Mouse (Mus musculus): ENCODE data around the gene Olfr1364. TPM values are rescaled to one million over a fixed set of nuclear protein-coding genes. Genes with fewer than 3 reads are reported as not detected.

Olfr1364 gene
- polyA plus RNA-seq, 1 experiment from 2014 or later = not detected

DNA sequence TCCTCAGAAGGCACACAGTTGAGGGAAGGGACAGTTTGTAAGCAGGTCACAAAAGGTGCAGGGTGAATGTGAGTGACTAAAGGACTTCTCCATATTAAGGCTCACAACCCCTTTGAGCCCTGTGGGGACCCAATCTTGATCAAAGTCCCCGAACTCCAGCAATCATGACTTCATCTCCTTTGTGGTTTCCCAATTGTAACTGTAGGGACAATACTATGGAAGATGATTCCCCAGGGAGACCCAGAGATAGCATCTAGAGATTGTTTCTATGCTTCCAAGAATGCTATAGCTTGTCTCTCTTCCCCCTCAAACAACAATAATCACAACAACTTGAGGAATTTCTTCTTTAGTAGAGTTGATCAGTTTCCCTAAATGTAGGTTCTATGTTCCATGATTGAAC, 38.9 kb downstream of the Olfr1364 start, which contains the start of gene Olfr1366:
Gene Olfr1366, minus strand, starts transcription at position 101 of the 400 bp plus-strand sequence.
- Histone ChIP-seq H3K9ac (ENCODE audit: low read depth, low read length) (no peak within 1 kb of the TSS), H3K4me1 (replicated peaks; ENCODE audit: insufficient read depth, low read length) (no peaks in the 10 kb centered on the region), H3K27me3 (ENCODE audit: insufficient read depth, low read length) (no peaks in the 10 kb centered on the region), H3K36me3 (ENCODE audit: insufficient read depth, low read length) (no peaks in the 10 kb centered on the region), H3K4me3 (replicated peaks; ENCODE audit: low read depth, low read length) (no peak within 1 kb of the TSS), H3K9me3 (replicated peaks; ENCODE audit: low read length) (no peaks in the 10 kb centered on the region), H3K4me2 (ENCODE audit: low read length) (no peak within 1 kb of the TSS), H3K27ac (no peak within 1 kb of the TSS)
- DNase-seq (ENCODE audit: low spot score) (no peak), ATAC-seq (replicated peaks; ENCODE audit: low FRiP score, low read depth) (no peak)
- WGBS = 62% methylated on average over 1 of the region's 1 CpGs
- no peak for TF ChIP-seq CTCF (IDR thresholded peaks at IDR 0.05; ENCODE audit: low read depth)

DNA sequence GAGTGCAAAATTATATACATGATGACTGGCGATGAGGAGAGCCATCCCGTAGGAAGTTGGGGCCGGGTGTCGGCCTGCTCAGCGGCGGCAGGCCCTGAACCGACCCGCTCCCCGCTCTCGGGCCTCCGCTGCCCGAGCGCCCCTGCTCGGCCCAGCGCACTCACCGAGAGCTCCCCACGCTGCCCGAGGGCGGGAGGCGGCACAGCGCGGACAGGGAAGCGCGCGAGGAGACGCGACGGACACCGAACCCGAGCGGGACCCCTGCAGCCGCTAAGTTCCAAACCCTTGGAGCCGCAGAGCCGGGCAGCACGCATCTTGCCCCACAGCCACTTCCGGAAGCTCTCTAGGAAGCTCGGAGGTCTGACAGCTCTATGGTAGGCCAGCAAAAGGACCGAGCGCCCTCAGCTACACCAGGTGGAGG, 50.8 kb downstream of the Olfr1364 start, which contains the start of gene Zkscan8:
Gene Zkscan8, minus strand, starts transcription at position 340 of the 421 bp plus-strand sequence.
- H3K4me1 ChIP-seq (replicated peaks; ENCODE audit: insufficient read depth, low read length) = peaks cover 2% of the 10 kb centered on the region; the same call in 1 of the 2 replicates
- TF ChIP-seq CTCF (IDR thresholded peaks at IDR 0.05; ENCODE audit: low read depth) = peak; percentile 22; the same call in 1 of the 2 replicates
- 0 out of 2 replicates have a peak, but pooled peaks cover 11% of the 10 kb centered on the region for H3K36me3 ChIP-seq (ENCODE audit: insufficient read depth, low read length)
- H3K9ac ChIP-seq (ENCODE audit: low read depth, low read length) = peak within 1 kb of the TSS; percentile 99
- ATAC-seq (replicated peaks; ENCODE audit: low FRiP score, low read depth) (peak; percentile 98), DNase-seq (ENCODE audit: low spot score) (peak; percentile 95)
- peak within 1 kb of the TSS; percentile 92 for H3K4me3 ChIP-seq (replicated peaks; ENCODE audit: low read depth, low read length)
- WGBS = 0% methylated on average over 39 of the region's 39 CpGs
- H3K27ac ChIP-seq = peak within 1 kb of the TSS; percentile 97
- no peaks in the 10 kb centered on the region for H3K9me3 ChIP-seq (replicated peaks; ENCODE audit: low read length)
- H3K4me2 ChIP-seq (ENCODE audit: low read length) = peak within 1 kb of the TSS; percentile 68
- H3K27me3 ChIP-seq (ENCODE audit: insufficient read depth, low read length) = no peaks in the 10 kb centered on the region

GRCm38 (mm10) chr13:21530136-21530535, 51.4 kb downstream of the Olfr1364 start:
- Histone ChIP-seq H3K9ac (ENCODE audit: low read depth, low read length) (peak overlapping the region; percentile 5; the same call in 1 of the 2 replicates), H3K27me3 (ENCODE audit: insufficient read depth, low read length) (no peaks in the 10 kb centered on the region), H3K27ac (no peak overlapping the region), H3K4me1 (replicated peaks; ENCODE audit: insufficient read depth, low read length) (peaks cover 2% of the 10 kb centered on the region; the same call in 1 of the 2 replicates), H3K4me3 (replicated peaks; ENCODE audit: low read depth, low read length) (peak overlapping the region; percentile 92), H3K9me3 (replicated peaks; ENCODE audit: low read length) (no peaks in the 10 kb centered on the region), H3K36me3 (ENCODE audit: insufficient read depth, low read length) (0 out of 2 replicates have a peak, but pooled peaks cover 14% of the 10 kb centered on the region), H3K4me2 (ENCODE audit: low read length) (peak overlapping the region; percentile 68)
- WGBS = 34% methylated on average over 7 of the region's 7 CpGs
- ATAC-seq (replicated peaks; ENCODE audit: low FRiP score, low read depth) (no peak), DNase-seq (ENCODE audit: low spot score) (peak; percentile 20)
- no peak for TF ChIP-seq CTCF (IDR thresholded peaks at IDR 0.05; ENCODE audit: low read depth)

Other genes starting within 250 kb of the Olfr1364 start
- gene Olfr1367, start 234.8 kb downstream of the Olfr1364 start, polyA plus RNA-seq (2015; fragmentation: Nextera tagmentation; extraction: Ambion mirVana) = not detected in 2 replicates
- gene Zscan12, start 218.9 kb downstream of the Olfr1364 start, polyA plus RNA-seq (2015; fragmentation: Nextera tagmentation; extraction: Ambion mirVana) = 9.7 and 10.0 TPM in 2 replicates
- 64.7 and 65.4 TPM in 2 replicates for gene Zkscan3, start 179.0 kb downstream of the Olfr1364 start, polyA plus RNA-seq (2015; fragmentation: Nextera tagmentation; extraction: Ambion mirVana)
- gene Pgbd1, start 140.7 kb downstream of the Olfr1364 start, polyA plus RNA-seq (2015; fragmentation: Nextera tagmentation; extraction: Ambion mirVana) = 2.0 and 2.5 TPM in 2 replicates
- 21.1 and 23.2 TPM in 2 replicates for gene Zscan26, start 128.0 kb downstream of the Olfr1364 start, polyA plus RNA-seq (2015; fragmentation: Nextera tagmentation; extraction: Ambion mirVana)
- 3.4 and 3.7 TPM in 2 replicates for gene Nkapl, start 113.2 kb downstream of the Olfr1364 start, polyA plus RNA-seq (2015; fragmentation: Nextera tagmentation; extraction: Ambion mirVana)
- gene Zkscan4, start 102.9 kb downstream of the Olfr1364 start, polyA plus RNA-seq (2015; fragmentation: Nextera tagmentation; extraction: Ambion mirVana) = 4.0 and 4.3 TPM in 2 replicates
- gene Gm10065, start 102.3 kb downstream of the Olfr1364 start, polyA plus RNA-seq (2015; fragmentation: Nextera tagmentation; extraction: Ambion mirVana) = not detected in 2 replicates
- gene AK157302, start 86.5 kb downstream of the Olfr1364 start, polyA plus RNA-seq (2015; fragmentation: Nextera tagmentation; extraction: Ambion mirVana) = 0.43 TPM in 2 replicates
- 13.3 and 18.1 TPM in 2 replicates for gene Gm11273, start 80.3 kb downstream of the Olfr1364 start, polyA plus RNA-seq (2015; fragmentation: Nextera tagmentation; extraction: Ambion mirVana)
- gene Zkscan8, start 50.6 kb downstream of the Olfr1364 start, polyA plus RNA-seq (2015; fragmentation: Nextera tagmentation; extraction: Ambion mirVana) = 4.6 and 5.0 TPM in 2 replicates
- 0.11 and 0.13 TPM in 2 replicates for gene Olfr1366, start 39.0 kb downstream of the Olfr1364 start, polyA plus RNA-seq (2015; fragmentation: Nextera tagmentation; extraction: Ambion mirVana)
- gene Olfr1535, start 21.9 kb downstream of the Olfr1364 start, polyA plus RNA-seq (2015; fragmentation: Nextera tagmentation; extraction: Ambion mirVana) = not detected in 2 replicates
- gene Olfr1362, start 32.3 kb upstream of the Olfr1364 start, polyA plus RNA-seq (2015; fragmentation: Nextera tagmentation; extraction: Ambion mirVana) = not detected in 2 replicates
- gene Olfr11, start 60.8 kb upstream of the Olfr1364 start, polyA plus RNA-seq (2015; fragmentation: Nextera tagmentation; extraction: Ambion mirVana) = not detected in 2 replicates
- gene Olfr1361, start 81.6 kb upstream of the Olfr1364 start, polyA plus RNA-seq (2015; fragmentation: Nextera tagmentation; extraction: Ambion mirVana) = not detected in 2 replicates
- not detected in 2 replicates for gene Olfr1360, start 95.6 kb upstream of the Olfr1364 start, polyA plus RNA-seq (2015; fragmentation: Nextera tagmentation; extraction: Ambion mirVana)
- not detected in 2 replicates for gene Olfr1359, start 116.4 kb upstream of the Olfr1364 start, polyA plus RNA-seq (2015; fragmentation: Nextera tagmentation; extraction: Ambion mirVana)
- 2.1 and 3.7 TPM in 2 replicates for gene Hist1h2bl, start 134.4 kb upstream of the Olfr1364 start, polyA plus RNA-seq (2015; fragmentation: Nextera tagmentation; extraction: Ambion mirVana)
- gene Hist1h2ai, start 134.7 kb upstream of the Olfr1364 start, polyA plus RNA-seq (2015; fragmentation: Nextera tagmentation; extraction: Ambion mirVana) = 21.2 and 27.1 TPM in 2 replicates
- gene Hist1h3h, start 135.9 kb upstream of the Olfr1364 start, polyA plus RNA-seq (2015; fragmentation: Nextera tagmentation; extraction: Ambion mirVana) = 5.6 and 7.2 TPM in 2 replicates
- gene Hist1h2bm, start 140.3 kb upstream of the Olfr1364 start, polyA plus RNA-seq (2015; fragmentation: Nextera tagmentation; extraction: Ambion mirVana) = 2.1 and 2.4 TPM in 2 replicates
- 0.34 and 0.65 TPM in 2 replicates for gene Hist1h4j, start 153.3 kb upstream of the Olfr1364 start, polyA plus RNA-seq (2015; fragmentation: Nextera tagmentation; extraction: Ambion mirVana)
- 2.0 and 3.0 TPM in 2 replicates for gene Hist1h4k, start 168.7 kb upstream of the Olfr1364 start, polyA plus RNA-seq (2015; fragmentation: Nextera tagmentation; extraction: Ambion mirVana)
- 18.1 and 21.5 TPM in 2 replicates for gene Hist1h2ak, start 172.1 kb upstream of the Olfr1364 start, polyA plus RNA-seq (2015; fragmentation: Nextera tagmentation; extraction: Ambion mirVana)
- gene Hist1h2bn, start 172.4 kb upstream of the Olfr1364 start, polyA plus RNA-seq (2015; fragmentation: Nextera tagmentation; extraction: Ambion mirVana) = 1.8 and 4.6 TPM in 2 replicates
- 13.2 and 13.8 TPM in 2 replicates for gene Hist1h1b, start 198.9 kb upstream of the Olfr1364 start, polyA plus RNA-seq (2015; fragmentation: Nextera tagmentation; extraction: Ambion mirVana)
- 66.0 and 72.0 TPM in 2 replicates for gene Hist1h3i, start 201.6 kb upstream of the Olfr1364 start, polyA plus RNA-seq (2015; fragmentation: Nextera tagmentation; extraction: Ambion mirVana)
- 4.6 TPM in 1 of 2 replicates, not detected in the other for gene Hist1h2an, start 205.5 kb upstream of the Olfr1364 start, polyA plus RNA-seq (2015; fragmentation: Nextera tagmentation; extraction: Ambion mirVana)
- 0.71 and 1.5 TPM in 2 replicates for gene Hist1h2bp, start 205.7 kb upstream of the Olfr1364 start, polyA plus RNA-seq (2015; fragmentation: Nextera tagmentation; extraction: Ambion mirVana)
- 12.2 and 13.7 TPM in 2 replicates for gene Hist1h2bq, start 228.4 kb upstream of the Olfr1364 start, polyA plus RNA-seq (2015; fragmentation: Nextera tagmentation; extraction: Ambion mirVana)
- gene Hist1h2ao, start 228.7 kb upstream of the Olfr1364 start, polyA plus RNA-seq (2015; fragmentation: Nextera tagmentation; extraction: Ambion mirVana) = not detected in 2 replicates
- gene Hist1h4m, start 230.0 kb upstream of the Olfr1364 start, polyA plus RNA-seq (2015; fragmentation: Nextera tagmentation; extraction: Ambion mirVana) = not detected in 2 replicates

Data from kidney, postnatal 0 days (tissue).